Mouse (Mus musculus) hindlimb bud, embryonic 11.5 days (tissue): Measurements from ENCODE around the gene Lrrc26.
"Not testable (repeated sequence)": the region's sequence is repeated elsewhere in the genome, so short reads cannot be mapped to it uniquely, and the experiment has no call there.

Source experiments
- DNase-seq: peaks from one replicate; pipeline ENCODE4 v3.0.0-alpha.2; 2012; ENCODE audit warnings: low read depth, low spot score; ENCODE audit errors: extremely low spot score

Lrrc26 gene

GRCm38 (mm10) chr2:25289651-25290050 lies at the start of gene Lrrc26:
TSS of gene Lrrc26 (plus strand) at chr2:25289915.
- no peak for DNase-seq

DNA sequence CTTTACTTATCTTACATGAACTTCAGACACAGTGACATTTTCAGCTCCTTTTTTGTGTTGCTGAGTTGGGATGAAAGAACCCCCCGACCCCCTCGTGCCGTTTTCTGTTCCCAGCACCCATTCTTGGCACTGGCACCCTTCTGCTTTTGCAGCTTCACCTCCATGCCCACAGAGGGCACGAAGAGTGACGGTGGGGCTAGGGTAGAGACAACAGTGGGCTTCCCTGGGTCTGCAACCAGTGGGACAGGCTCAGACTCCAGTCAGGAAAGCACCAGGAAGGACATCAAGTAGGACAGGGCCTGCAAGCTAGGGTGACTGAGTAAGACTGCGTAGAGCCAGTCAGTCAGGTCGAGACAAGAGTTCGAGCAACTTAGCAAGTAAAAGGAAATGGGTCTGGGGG lies 49.4 kb upstream of the Lrrc26 start:
- no peak for DNase-seq

DNA sequence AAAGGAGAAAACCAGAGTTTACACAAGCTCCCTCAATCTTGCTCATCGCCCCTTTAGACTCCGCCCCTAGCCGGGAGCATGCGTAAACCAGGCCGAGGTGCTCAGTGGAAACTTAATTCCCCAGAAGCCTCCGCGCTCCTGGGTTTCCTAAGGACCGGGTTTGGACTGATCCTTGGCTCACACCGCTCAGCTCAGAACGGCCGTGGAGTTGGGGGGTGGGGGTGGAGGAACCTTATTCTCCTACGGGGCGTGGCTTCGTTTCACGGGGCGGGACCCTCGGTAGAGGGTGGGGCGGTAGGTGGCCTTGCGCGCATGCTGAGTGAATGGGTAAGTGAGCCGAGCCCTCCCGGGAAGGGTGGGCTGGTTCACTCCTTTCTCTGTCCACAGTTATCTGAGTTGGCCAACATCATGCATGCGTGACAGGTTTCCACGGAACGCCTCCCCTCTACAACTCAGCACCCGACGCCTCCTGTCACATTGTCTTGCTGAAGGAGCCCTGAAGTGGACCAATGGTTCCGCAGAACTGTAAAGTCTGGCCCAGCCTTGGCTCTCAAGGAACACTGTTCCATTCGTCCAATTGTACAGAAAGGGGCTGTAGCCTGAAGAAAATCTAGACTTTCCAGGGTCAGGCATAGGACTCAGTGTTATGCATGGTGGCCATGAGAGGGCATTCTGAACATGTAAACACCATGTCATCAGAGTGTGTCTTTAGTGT lies 48.8 kb upstream of the Lrrc26 start:
- DNase-seq = no peak

DNA sequence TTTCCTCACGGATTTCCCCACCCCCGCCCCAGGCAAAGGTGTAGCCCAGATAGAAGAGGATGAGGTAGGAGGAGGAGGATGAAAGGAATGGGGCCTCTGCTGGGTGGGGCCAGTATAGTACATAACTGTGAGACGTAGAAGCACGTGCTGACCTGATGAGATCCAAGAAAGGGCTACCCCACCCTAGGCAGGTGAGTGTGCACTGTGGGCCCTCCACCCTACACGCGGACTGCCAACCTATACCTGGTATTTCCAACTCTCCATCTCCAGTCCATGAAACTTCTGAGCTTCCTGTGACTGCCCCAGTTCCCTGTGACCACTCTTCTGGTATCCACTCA lies 48.3 kb upstream of the Lrrc26 start:
- no peak for DNase-seq

GRCm38 (mm10) chr2:25242101-25242506 lies 47.6 kb upstream of the Lrrc26 start, which contains the start of the genes Rnf208 and Cysrt1:
TSS of gene Rnf208 (plus strand) at chr2:25242255.
TSS of gene Cysrt1 (minus strand) at chr2:25242452.
- DNase-seq = no peak

DNA sequence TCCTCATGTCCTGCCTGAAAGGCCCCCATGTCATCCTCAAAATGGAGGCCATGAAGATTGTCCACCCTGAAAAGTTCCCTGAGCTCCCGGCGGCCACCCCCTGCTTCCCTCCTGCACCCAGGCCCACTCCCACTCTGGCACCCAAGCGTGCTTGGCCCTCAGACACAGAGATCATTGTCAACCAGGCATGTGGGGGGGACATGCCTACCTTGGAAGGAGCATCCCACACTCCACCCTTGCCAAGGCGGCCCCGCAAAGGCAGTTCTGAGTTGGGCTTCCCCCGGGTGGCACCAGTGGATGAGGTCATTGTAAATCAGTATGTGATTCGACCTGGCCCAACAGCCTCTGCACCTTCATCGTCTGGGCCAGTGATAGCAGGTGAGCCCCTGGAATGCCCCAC lies 46.4 kb upstream of the Lrrc26 start:
- no peak for DNase-seq

DNA sequence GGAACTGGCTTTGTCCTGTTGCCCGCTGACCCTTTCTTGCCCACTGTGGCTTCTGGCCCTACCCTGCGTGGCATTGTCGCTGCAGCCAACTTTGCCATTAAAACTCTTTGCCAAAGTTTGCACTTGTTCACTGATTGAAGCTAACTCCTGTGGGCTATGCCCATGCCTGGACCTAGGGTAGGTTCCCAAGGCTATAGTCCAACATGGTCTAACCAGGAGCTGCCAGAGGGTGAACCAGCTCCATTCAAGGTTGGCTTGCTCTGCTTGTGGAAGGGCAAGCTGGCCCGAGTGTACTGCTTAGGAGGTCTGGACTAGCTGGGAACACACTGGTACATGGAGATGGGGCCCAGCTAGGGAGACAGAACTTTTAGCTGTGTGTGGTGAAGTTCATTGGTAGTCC lies 45.6 kb upstream of the Lrrc26 start:
- no peak for DNase-seq

GRCm38 (mm10) chr2:25246183-25247072 lies 43.3 kb upstream of the Lrrc26 start, which contains the start of gene AL732309.1:
TSS of gene AL732309.1 (minus strand) at chr2:25246863.
- no peak for DNase-seq

GRCm38 (mm10) chr2:25252331-25252730 lies 37.4 kb upstream of the Lrrc26 start:
- no peak for DNase-seq

DNA sequence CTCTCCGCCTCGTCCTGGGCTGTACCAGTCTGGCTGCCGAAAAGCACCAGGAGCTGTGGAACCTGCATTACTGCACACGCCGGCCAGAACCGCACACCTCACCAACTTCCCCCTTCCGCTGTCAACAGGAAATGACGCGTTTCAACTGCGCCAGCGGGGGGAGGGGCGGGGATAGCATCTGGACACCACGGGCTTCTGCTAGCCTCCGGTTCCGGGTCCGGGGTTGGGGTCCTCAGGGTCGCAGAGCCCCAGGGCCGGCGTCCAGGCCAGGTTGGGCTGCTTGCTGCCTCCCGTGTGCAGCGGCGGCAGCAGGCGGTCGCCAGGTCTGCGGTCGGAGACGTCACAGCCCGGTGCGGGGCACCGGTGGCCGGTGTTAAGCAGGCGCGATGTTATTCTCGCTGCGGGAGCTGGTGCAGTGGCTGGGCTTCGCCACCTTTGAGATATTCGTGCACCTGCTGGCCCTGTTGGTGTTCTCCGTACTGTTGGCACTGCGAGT lies 34.4 kb upstream of the Lrrc26 start, which contains the start of gene Tmem203:
TSS of gene Tmem203 (plus strand) at position 156 of the 496 bp plus-strand sequence.
- DNase-seq = peak; percentile 62

DNA sequence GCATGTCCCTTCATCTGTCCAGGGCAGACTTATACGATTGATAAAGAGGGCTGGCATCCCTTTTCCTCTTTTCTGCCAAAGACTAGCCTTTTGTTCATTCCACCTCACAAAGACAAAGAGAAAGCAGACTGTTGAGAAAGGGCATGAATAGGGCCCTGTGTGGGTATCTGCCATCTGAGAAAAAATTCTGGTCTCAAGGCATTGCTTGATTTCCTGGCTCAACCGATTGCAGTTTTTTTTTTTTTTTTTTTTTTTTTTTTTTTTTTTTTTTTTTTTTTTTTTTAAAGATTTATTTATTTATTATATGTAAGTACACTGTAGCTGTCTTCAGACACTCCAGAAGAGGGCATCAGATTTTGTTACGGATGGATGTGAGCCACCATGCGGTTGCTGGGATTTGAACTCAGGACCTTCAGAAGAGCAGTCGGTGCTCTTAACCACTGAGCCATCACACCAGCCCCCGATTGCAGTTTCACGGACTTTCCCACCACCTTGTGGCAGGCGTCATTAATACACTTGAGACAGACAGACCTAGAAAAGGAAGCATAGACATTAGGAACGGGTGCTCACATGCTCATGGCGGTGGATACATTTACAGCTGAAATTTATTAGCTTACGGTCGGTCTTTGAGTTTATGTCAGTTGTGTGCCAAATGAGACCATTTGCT lies 33.1 kb upstream of the Lrrc26 start:
- not testable (repeated sequence) for DNase-seq

- DNase-seq = not testable (repeated sequence)
These were observed 32.5 kb upstream of the Lrrc26 start for GRCm38 (mm10) chr2:25257250-25257649.

DNA sequence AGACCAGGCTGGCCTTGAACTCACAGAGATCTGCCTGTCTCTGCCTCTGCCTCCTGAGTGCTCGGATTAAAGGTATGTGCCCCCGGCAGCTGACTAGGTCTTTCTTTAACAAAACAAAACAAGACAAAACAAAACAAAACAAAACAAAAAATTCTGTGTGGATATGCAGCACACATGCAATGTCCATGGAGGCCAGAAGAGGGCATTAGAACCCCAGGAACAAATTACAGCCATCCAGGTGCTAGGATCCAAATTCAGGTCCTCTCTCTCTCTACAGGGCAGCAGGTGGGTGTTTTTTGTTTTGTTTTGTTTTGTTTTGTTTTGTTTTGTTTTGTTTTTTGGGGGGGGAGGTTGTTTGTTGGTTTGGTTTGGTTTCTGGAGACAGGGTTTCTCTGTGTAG lies 30.8 kb upstream of the Lrrc26 start:
- DNase-seq = no peak

DNA sequence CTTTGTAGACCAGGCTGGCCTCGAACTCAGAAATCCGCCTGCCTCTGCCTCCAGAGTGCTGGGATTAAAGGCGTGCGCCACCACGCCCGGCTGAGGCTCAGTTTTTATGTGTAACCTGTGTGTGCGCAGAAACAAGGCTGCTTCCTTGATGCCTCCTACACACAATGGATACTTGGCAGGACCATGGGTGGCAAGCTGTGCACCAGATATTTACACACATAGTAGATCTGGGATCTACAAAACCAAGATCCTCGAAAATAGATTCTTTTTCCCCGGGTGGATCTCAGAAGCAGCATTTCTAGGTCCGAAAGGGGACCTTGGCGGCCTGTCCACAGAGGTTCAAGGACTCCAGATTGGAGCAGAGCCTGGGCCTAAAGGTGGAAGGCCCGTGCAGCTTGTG lies 27.8 kb upstream of the Lrrc26 start:
- DNase-seq = no peak

DNA sequence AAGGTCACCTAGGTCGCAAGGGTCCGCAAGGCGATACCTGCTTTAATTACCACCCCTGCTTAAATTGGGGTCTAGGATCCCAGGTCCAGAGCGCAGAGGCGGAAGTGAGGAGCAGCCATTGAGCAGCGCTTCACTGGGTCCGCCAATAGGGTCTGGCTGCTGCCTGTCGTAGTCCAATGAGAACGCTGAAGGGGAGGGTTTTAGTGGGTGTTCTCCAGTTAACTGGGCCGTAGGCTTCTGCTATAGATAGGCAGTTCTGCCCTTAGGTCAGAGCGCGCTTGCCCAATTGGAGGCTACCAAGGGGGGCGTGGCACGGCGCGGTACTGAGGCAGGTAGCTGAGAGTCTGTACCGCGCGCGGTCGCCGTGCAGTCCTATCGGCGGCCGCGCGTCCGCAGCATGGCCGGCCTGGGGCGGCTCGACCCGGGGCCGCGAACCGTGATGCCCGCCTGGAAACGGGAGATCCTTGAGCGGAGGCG lies 27.4 kb upstream of the Lrrc26 start, which contains the start of gene Tprn:
TSS of gene Tprn (plus strand) at position 328 of the 477 bp plus-strand sequence.
- peak; percentile 86 for DNase-seq

GRCm38 (mm10) chr2:25262795-25263622 lies 26.7 kb upstream of the Lrrc26 start:
- no peak for DNase-seq

GRCm38 (mm10) chr2:25263623-25264285 lies 26.0 kb upstream of the Lrrc26 start:
- no peak for DNase-seq

DNA sequence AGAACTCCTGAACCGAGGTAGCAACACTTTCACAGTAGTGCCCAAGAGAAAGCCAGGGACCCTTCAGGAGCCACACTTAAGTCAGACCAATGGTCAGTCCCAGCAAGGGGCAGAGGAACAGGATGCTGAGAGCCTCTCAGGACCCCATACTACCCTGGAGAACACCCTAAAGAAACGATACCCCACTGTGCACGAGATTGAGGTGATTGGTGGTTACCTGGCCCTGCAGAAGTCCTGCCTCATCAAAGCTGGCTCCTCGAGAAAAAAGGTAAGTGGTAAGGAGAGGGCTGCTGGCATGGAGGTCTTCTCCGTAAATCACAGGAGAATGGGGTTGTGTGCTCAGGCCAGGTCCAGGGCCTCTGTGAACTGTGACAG lies 25.4 kb upstream of the Lrrc26 start:
- DNase-seq = no peak

GRCm38 (mm10) chr2:25264851-25265250 lies 24.9 kb upstream of the Lrrc26 start:
- no peak for DNase-seq
